Mouse (Mus musculus) bone marrow, adult 2 months (tissue): ENCODE measurements around the gene Nup93.

ENCODE experiments used
- CTCF ChIP-seq: fragments of 200-500 bp; IDR thresholded peaks from 2 replicates; pipeline ENCODE4 v1.5.1; 2011; ENCODE audit warnings: low read length, control low read depth; ENCODE audit not compliant: control insufficient read depth, insufficient read depth
- POLR2A ChIP-seq: fragments of 200-500 bp; IDR thresholded peaks from 2 replicates; pipeline ENCODE4 v1.6.1; 2011; ENCODE audit warnings: low read depth, mild to moderate bottlenecking, control low read depth, low read length, borderline replicate concordance; ENCODE audit not compliant: control insufficient read depth

- TF ChIP-seq POLR2A (no peak), CTCF (no peak)
These were observed 86.4 kb downstream of the Nup93 start for GRCm38 (mm10) chr8:94300809-94301208.
